Mouse (Mus musculus) ES-E14 (cell line): ENCODE results near the gene Anks1b.

ENCODE experiments used
- HCFC1 ChIP-seq: IDR thresholded peaks from 2 replicates; pipeline ENCODE4 v1.6.1; 2012; ENCODE audit warnings: low read length, inconsistent platforms, borderline replicate concordance; ENCODE audit not compliant: insufficient read depth
- MAFK ChIP-seq: IDR thresholded peaks from 2 replicates; pipeline ENCODE4 v1.6.1; 2014; ENCODE audit warnings: mild to moderate bottlenecking, low read depth, low read length, inconsistent platforms; ENCODE audit not compliant: insufficient read depth
- ZC3H11A ChIP-seq: IDR thresholded peaks from 2 replicates; pipeline ENCODE4 v1.6.1; 2012; ENCODE audit warnings: low read depth, mild to moderate bottlenecking, inconsistent platforms, low read length, borderline replicate concordance
- ZNF384 ChIP-seq: IDR thresholded peaks from 2 replicates; pipeline ENCODE4 v1.6.1; 2012; ENCODE audit warnings: low read depth, low read length, inconsistent platforms

- TF ChIP-seq HCFC1 (no peak), MAFK (no peak), ZNF384 (no peak), ZC3H11A (no peak)
These were observed 662.1 kb downstream of the Anks1b start for GRCm38 (mm10) chr10:90535370-90535769.
